Mouse (Mus musculus) liver, embryonic 14.5 days (tissue): ENCODE results near the gene Pla2g2d. TPM values are rescaled to one million over a fixed set of nuclear protein-coding genes. Genes with fewer than 3 reads are reported as not detected.

Source experiments
- ATAC-seq: fragments of 200-750 bp; cut with Nextera tagmentation; 2 replicates; pipeline ENCODE4 v1.8.0; 2017; ENCODE audit warnings: moderate number of reproducible peaks, mild to moderate bottlenecking, moderate library complexity; ENCODE audit not compliant: insufficient read depth
- DNase-seq, 3 experiments: peaks; one replicate each; pipeline ENCODE4 v3.0.0-alpha.2; 2012 to 2013; ENCODE audit warnings: low read depth in 3 of 3, low spot score in 3 of 3
- H3K27ac ChIP-seq: fragments of 300-500 bp; sonication (generic); 2 replicates; pipeline ENCODE4 v1.5.1; 2014; ENCODE audit warnings: moderate library complexity, mild to moderate bottlenecking, control low read depth, inconsistent platforms
- H3K27me3 ChIP-seq: fragments of 300-500 bp; sonication (generic); 2 replicates; pipeline ENCODE4 v1.6.1; 2014; ENCODE audit warnings: mild to moderate bottlenecking, low read length, moderate library complexity; ENCODE audit not compliant: control insufficient read depth, insufficient read depth
- H3K36me3 ChIP-seq: fragments of 300-500 bp; sonication (generic); replicated peaks from 2 replicates; pipeline ENCODE4 v1.6.1; 2014; ENCODE audit warnings: low read depth; ENCODE audit not compliant: control insufficient read depth, insufficient read depth
- H3K4me1 ChIP-seq, 2 experiments: fragments of 200-500 bp in 1 of 2; fragments of 300-500 bp in 1 of 2; sonication (generic) in 1 of 2; replicated peaks; 2 replicates each; pipeline ENCODE4 v1.6.1; 2012 to 2014; ENCODE audit warnings: antibody characterized with exemption in 1 of 2, inconsistent platforms in 1 of 2, low read length in 1 of 2; ENCODE audit not compliant: control insufficient read depth in 2 of 2, insufficient read depth in 2 of 2
- H3K4me2 ChIP-seq: fragments of 300-500 bp; sonication (generic); 2 replicates; pipeline ENCODE4 v1.6.1; 2014; ENCODE audit warnings: low read depth, mild to moderate bottlenecking, control low read depth, moderate library complexity
- H3K4me3 ChIP-seq, 2 experiments: fragments of 200-500 bp in 1 of 2; fragments of 300-500 bp in 1 of 2; sonication (generic) in 1 of 2; 2 replicates each; pipeline ENCODE4 v1.5.1; 2012 to 2014; ENCODE audit warnings: low read depth in 2 of 2, low read length in 2 of 2, mild to moderate bottlenecking in 2 of 2, control low read depth in 1 of 2, inconsistent platforms in 1 of 2, moderate library complexity in 1 of 2; ENCODE audit not compliant: insufficient read depth in 1 of 2
- H3K9ac ChIP-seq: fragments of 300-500 bp; sonication (generic); replicated peaks from 2 replicates; pipeline ENCODE4 v1.6.1; 2014; ENCODE audit warnings: mild to moderate bottlenecking, control low read depth, moderate library complexity
- H3K9me3 ChIP-seq: fragments of 300-500 bp; sonication (generic); 2 replicates; pipeline ENCODE4 v1.6.1; 2016; ENCODE audit warnings: low read length, mixed read lengths; ENCODE audit not compliant: control insufficient read depth
- CTCF ChIP-seq: IDR thresholded peaks from 2 replicates; pipeline ENCODE4 v1.5.1; 2016; ENCODE audit warnings: antibody characterized with exemption, low read depth, control low read depth
- EP300 ChIP-seq: IDR thresholded peaks from 2 replicates; pipeline ENCODE4 v1.6.1; 2016; ENCODE audit warnings: antibody characterized with exemption, low read depth
- WGBS: fragments of 180-500 bp; shearing (Covaris S2); extraction: QIAGEN DNeasy Blood & Tissue Kit; methylation state at CpG from one replicate; pipeline ENCODE4 v1.1.7; 2014; ENCODE audit not compliant: insufficient replicate concordance; 5-methylcytosine and 5-hydroxymethylcytosine counted together
- polyA plus RNA-seq, 2 experiments: library from polyadenylated mRNA; depleted of rRNA in 1 of 2; stranded (reverse) in 1 of 2; unstranded in 1 of 2; fragments of >200 nt; fragmentation: Nextera tagmentation in 1 of 2; extraction: Ambion mirVana in 1 of 2; gene quantifications; 2 replicates each; pipeline versions ENCODE4 v1.2.1 to v1.2.3; 2012 to 2014

The Pla2g2d gene
- polyA plus RNA-seq, 2 experiments, result not detected

DNA sequence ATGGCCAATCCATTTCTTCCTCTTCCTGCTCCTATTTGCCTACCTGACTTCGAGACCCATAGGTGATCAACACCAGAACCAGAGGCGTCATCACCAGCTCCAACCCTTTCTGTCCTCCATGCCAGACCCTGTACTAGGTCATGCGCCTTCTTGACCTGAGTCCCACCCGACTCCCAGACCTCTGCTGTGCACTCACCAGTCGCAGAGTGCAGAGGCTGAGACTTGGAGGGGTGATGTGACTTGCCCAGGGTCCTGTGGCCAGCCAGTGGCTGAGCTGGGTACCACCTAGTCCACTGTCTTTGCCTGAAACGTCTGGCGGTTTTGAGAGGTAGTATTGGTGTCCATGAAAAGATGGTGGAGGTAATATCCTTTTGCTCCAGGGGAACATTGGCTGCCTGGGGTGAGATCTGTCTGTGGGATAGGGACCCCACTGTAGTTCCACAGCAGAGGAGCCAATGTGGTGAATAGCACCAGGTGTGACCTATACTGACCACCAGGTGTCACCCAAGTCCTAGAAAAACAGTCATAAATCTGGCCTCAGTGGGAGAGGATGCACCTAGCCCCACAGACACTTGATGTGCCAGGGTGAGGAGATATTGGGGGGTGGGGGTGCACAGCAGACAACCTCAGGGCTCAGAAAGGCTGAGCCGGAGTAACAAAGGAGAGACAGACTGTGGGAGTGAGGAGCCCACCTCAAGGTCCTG lies 27.0 kb upstream of the Pla2g2d start:
- no peak for DNase-seq
- no peaks in the 10 kb centered on the region for H3K36me3 ChIP-seq
- no peaks in the 10 kb centered on the region for H3K27me3 ChIP-seq
- H3K4me2 ChIP-seq, result no peak overlapping the region
- no peaks in the 10 kb centered on the region for H3K9me3 ChIP-seq
- no peak for ATAC-seq
- H3K4me3 ChIP-seq, result no peak overlapping the region
- TF ChIP-seq EP300 (no peak), CTCF (peak; percentile 60)
- H3K27ac ChIP-seq, result no peak overlapping the region
- 34% methylated on average over 8 of the region's 8 CpGs for WGBS
- H3K9ac ChIP-seq, result no peak overlapping the region
- no peaks in the 10 kb centered on the region for H3K4me1 ChIP-seq

- Histone ChIP-seq H3K27me3 (no peaks in the 10 kb centered on the region), H3K4me3 (no peak overlapping the region), H3K36me3 (no peaks in the 10 kb centered on the region), H3K9me3 (no peaks in the 10 kb centered on the region), H3K9ac (no peak overlapping the region), H3K27ac (no peak overlapping the region), H3K4me2 (no peak overlapping the region), H3K4me1 (no peaks in the 10 kb centered on the region)
- 83% methylated on average over 6 of the region's 6 CpGs for WGBS
- no peak for DNase-seq
- ATAC-seq, result no peak
- no peak for TF ChIP-seq EP300
- 0 out of 2 replicates have a peak, but pooled peaks have one; percentile 6 for TF ChIP-seq CTCF
Observed at GRCm38 (mm10) chr4:138752603-138753002, 22.9 kb upstream of the Pla2g2d start.

GRCm38 (mm10) chr4:138753608-138754007 lies 21.9 kb upstream of the Pla2g2d start:
- Histone ChIP-seq H3K9me3 (no peaks in the 10 kb centered on the region), H3K36me3 (no peaks in the 10 kb centered on the region), H3K27ac (no peak overlapping the region), H3K27me3 (no peaks in the 10 kb centered on the region), H3K4me2 (no peak overlapping the region), H3K9ac (no peak overlapping the region), H3K4me1 (no peaks in the 10 kb centered on the region), H3K4me3 (no peak overlapping the region)
- TF ChIP-seq CTCF (no peak), EP300 (no peak)
- no peak for DNase-seq
- no peak for ATAC-seq
- WGBS, result 69% methylated on average over 3 of the region's 3 CpGs

DNA sequence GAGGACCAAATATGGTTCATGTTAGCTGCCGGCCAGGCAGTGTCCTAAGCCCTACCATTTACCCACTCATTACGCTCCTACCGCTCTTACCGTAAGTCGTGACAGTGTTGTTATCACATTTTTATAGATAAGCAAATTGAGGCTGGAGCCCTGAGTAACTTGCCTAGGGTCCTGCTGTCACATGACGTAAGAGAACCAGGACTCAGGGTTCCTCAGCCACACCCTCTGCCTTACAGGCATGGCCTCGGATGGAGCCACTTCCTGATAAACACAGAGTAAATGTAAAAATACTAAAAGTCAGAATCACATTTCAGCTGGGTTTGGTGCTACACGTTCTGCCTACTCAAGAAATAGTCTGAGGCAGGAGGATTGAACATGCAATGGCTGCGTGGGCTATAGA lies 21.1 kb upstream of the Pla2g2d start:
- Histone ChIP-seq H3K27ac (no peak overlapping the region), H3K9ac (no peak overlapping the region), H3K9me3 (no peaks in the 10 kb centered on the region), H3K36me3 (no peaks in the 10 kb centered on the region), H3K27me3 (no peaks in the 10 kb centered on the region), H3K4me2 (no peak overlapping the region), H3K4me1 (no peaks in the 10 kb centered on the region), H3K4me3 (no peak overlapping the region)
- TF ChIP-seq CTCF, result no peak
- no peak for TF ChIP-seq EP300
- DNase-seq (no peak), ATAC-seq (no peak)
- WGBS, result 55% methylated on average over 9 of the region's 9 CpGs

- no peak overlapping the region for H3K4me3 ChIP-seq
- no peaks in the 10 kb centered on the region for H3K4me1 ChIP-seq
- TF ChIP-seq EP300 (no peak), CTCF (no peak)
- no peak overlapping the region for H3K4me2 ChIP-seq
- no peaks in the 10 kb centered on the region for H3K36me3 ChIP-seq
- 56% methylated on average over 4 of the region's 4 CpGs for WGBS
- no peak overlapping the region for H3K27ac ChIP-seq
- H3K9ac ChIP-seq, result no peak overlapping the region
- H3K9me3 ChIP-seq, result no peaks in the 10 kb centered on the region
- no peaks in the 10 kb centered on the region for H3K27me3 ChIP-seq
- DNase-seq (no peak), ATAC-seq (no peak)
Observed at GRCm38 (mm10) chr4:138755439-138755838, 20.1 kb upstream of the Pla2g2d start.
